Mouse (Mus musculus) bone marrow macrophage, adult 2 months (primary cell): ENCODE measurements around the gene Lrrc1.

Experiments
- CTCF ChIP-seq: IDR thresholded peaks from 2 replicates; pipeline ENCODE4 v1.5.1; 2012; ENCODE audit warnings: low read depth, mild to moderate bottlenecking, low read length, moderate library complexity
- POLR2A ChIP-seq: IDR thresholded peaks from 2 replicates; pipeline ENCODE4 v1.6.1; 2012; ENCODE audit warnings: mild to moderate bottlenecking, low read depth, low read length, borderline replicate concordance

DNA sequence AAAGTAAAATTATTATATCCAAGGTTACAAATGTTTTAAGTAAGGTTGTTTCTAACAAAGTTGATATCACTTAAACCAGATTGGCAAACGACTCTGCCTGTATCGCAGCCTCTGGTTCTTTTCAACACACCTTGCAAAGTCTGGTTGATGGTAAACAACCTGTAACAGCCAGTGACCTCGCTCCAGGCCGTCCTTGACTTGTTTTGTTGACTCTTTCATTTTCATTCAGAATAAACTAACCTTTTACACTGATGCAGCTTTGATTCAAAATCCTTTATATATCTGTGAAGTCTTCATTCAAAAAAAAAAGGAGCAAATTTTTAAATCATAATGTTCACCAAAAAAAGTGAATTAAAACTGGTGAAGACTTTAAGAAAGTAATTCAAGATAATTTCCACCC lies 147.6 kb downstream of the Lrrc1 start:
- TF ChIP-seq CTCF (no peak), POLR2A (no peak)
